Mouse (Mus musculus): ENCODE measurements around the gene Idnk. TPM values are rescaled to one million over a fixed set of nuclear protein-coding genes. Genes with fewer than 3 reads are reported as not detected.

The Idnk gene
- polyA plus RNA-seq, 1 experiment from 2014 or later, result 38.2 TPM

DNA sequence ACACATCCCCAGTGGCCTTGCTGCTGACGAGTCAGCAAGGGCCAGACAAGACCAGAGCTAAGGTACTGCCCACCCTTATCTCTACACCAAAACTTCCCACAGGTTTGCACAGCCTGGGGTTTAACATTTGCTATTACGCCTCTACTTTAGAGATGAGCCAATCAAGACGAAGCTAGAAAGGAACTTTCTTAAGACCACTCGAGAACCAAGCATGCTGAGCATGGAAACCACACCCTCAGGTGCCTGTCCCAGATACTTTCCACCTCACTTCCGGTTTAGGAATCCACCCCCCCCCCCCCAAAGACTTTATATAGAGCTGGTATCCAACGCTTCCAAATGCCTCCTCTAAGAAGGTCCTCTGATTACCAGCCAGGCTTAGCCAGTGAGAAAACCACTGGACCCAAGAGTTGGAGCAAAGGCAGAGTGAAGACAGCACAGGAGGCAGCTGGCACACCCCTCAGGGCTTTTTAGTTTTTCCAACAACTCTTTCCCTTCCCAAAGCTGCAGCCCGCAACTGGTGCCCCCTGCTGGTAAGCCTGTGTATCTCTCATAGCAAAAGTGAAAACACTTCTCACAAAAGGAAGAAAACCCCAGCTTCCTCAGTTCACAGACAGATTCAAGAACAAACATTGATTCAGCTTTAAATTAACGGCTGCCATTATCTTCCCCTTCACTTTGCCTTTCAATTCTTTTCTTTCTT, 40.0 kb upstream of the Idnk start:
- 55% methylated on average over 8 of the region's 8 CpGs for WGBS
- Histone ChIP-seq H3K9me3 (ENCODE audit: control insufficient read depth, low read length) (no peaks in the 10 kb centered on the region), H3K4me2 (ENCODE audit: low read length) (no peak overlapping the region), H3K4me3 (ENCODE audit: control insufficient read depth in 1 of 2, insufficient read depth in 1 of 2, low read depth in 1 of 2, low read length in 2 of 2) (no peak overlapping the region), H3K9ac (ENCODE audit: low read length) (no peak overlapping the region), H3K4me1 (ENCODE audit: control insufficient read depth in 2 of 2, insufficient read depth in 2 of 2, low read length in 2 of 2) (peaks cover 7 to 16% of the 10 kb centered on the region in 2 experiments), H3K27ac (replicated peaks in 1 of 2; ENCODE audit: control insufficient read depth in 1 of 2, insufficient read depth in 1 of 2, low read depth in 2 of 2, low read length in 2 of 2) (no peak overlapping the region), H3K36me3 (ENCODE audit: control insufficient read depth, insufficient read depth, low read length) (no peaks in the 10 kb centered on the region), H3K27me3 (ENCODE audit: control insufficient read depth, insufficient read depth, low read length) (no peaks in the 10 kb centered on the region)
- no peak for ATAC-seq (ENCODE audit: insufficient number of reproducible peaks, insufficient read depth, low FRiP score, low read depth)

GRCm38 (mm10) chr13:58122786-58123297, 34.6 kb upstream of the Idnk start:
- H3K27ac ChIP-seq (replicated peaks in 1 of 2; ENCODE audit: control insufficient read depth in 1 of 2, insufficient read depth in 1 of 2, low read depth in 2 of 2, low read length in 2 of 2), result no peak overlapping the region
- peaks cover 25% of the 10 kb centered on the region for H3K36me3 ChIP-seq (ENCODE audit: control insufficient read depth, insufficient read depth, low read length)
- no peak overlapping the region for H3K4me3 ChIP-seq (ENCODE audit: control insufficient read depth in 1 of 2, insufficient read depth in 1 of 2, low read depth in 1 of 2, low read length in 2 of 2)
- no peak overlapping the region for H3K4me2 ChIP-seq (ENCODE audit: low read length)
- no peak for ATAC-seq (ENCODE audit: insufficient number of reproducible peaks, insufficient read depth, low FRiP score, low read depth)
- H3K9ac ChIP-seq (ENCODE audit: low read length), result no peak overlapping the region
- H3K4me1 ChIP-seq (ENCODE audit: control insufficient read depth in 2 of 2, insufficient read depth in 2 of 2, low read length in 2 of 2), result peaks cover 4 to 27% of the 10 kb centered on the region in 2 experiments
- H3K9me3 ChIP-seq (ENCODE audit: control insufficient read depth, low read length), result no peaks in the 10 kb centered on the region
- 66% methylated on average over 10 of the region's 10 CpGs for WGBS
- no peaks in the 10 kb centered on the region for H3K27me3 ChIP-seq (ENCODE audit: control insufficient read depth, insufficient read depth, low read length)

DNA sequence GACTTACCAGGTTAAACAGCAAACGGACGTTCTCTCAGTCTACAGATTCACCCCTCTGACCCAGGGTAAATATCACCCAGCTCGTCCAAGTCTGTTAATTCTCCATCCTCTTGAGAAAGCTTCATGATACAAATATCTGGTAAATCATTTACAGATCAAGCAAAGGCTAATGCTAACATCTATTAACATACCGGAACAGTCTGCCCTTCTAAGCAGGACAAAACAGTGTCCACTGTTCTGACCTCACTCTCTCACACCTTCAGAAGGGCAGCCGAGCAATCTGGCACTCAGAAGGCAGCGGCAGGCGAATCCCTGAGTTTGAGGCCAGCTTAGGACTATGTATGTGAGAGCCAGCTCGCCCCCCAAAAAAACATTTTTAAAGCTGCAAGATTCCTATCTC, 34.1 kb upstream of the Idnk start:
- ATAC-seq (ENCODE audit: insufficient number of reproducible peaks, insufficient read depth, low FRiP score, low read depth), result no peak
- Histone ChIP-seq H3K4me2 (ENCODE audit: low read length) (no peak overlapping the region), H3K9me3 (ENCODE audit: control insufficient read depth, low read length) (no peaks in the 10 kb centered on the region), H3K27me3 (ENCODE audit: control insufficient read depth, insufficient read depth, low read length) (no peaks in the 10 kb centered on the region), H3K36me3 (ENCODE audit: control insufficient read depth, insufficient read depth, low read length) (peaks cover 25% of the 10 kb centered on the region), H3K4me3 (ENCODE audit: control insufficient read depth in 1 of 2, insufficient read depth in 1 of 2, low read depth in 1 of 2, low read length in 2 of 2) (no peak overlapping the region), H3K27ac (replicated peaks in 1 of 2; ENCODE audit: control insufficient read depth in 1 of 2, insufficient read depth in 1 of 2, low read depth in 2 of 2, low read length in 2 of 2) (no peak overlapping the region), H3K4me1 (ENCODE audit: control insufficient read depth in 2 of 2, insufficient read depth in 2 of 2, low read length in 2 of 2) (peaks cover 4 to 27% of the 10 kb centered on the region in 2 experiments), H3K9ac (ENCODE audit: low read length) (no peak overlapping the region)
- 74% methylated on average over 8 of the region's 8 CpGs for WGBS

DNA sequence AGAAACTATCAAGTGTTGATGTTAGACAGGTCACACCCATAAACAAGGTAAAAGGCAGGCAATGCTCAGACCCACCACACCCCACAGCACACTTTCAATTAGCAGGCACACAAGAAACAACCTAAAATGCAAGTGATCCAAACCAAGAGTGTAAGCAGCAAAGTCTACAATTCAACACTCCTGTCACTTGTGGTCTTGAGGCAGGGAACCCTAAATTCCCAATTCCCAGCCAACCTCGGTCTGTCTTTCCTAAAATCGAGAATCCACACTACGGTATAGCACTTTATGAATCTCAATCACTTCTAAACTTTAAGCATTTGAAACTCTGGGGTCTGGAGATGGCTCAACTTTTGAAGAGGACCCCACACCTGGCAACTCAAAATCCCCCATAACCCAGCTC, 33.2 kb upstream of the Idnk start:
- H3K36me3 ChIP-seq (ENCODE audit: control insufficient read depth, insufficient read depth, low read length), result peaks cover 25% of the 10 kb centered on the region
- 82% methylated on average over 3 of the region's 3 CpGs for WGBS
- no peaks in the 10 kb centered on the region for H3K27me3 ChIP-seq (ENCODE audit: control insufficient read depth, insufficient read depth, low read length)
- no peak overlapping the region; the same call in 1 of the 2 replicates for H3K9ac ChIP-seq (ENCODE audit: low read length)
- ATAC-seq (ENCODE audit: insufficient number of reproducible peaks, insufficient read depth, low FRiP score, low read depth), result no peak
- H3K4me2 ChIP-seq (ENCODE audit: low read length), result no peak overlapping the region
- no peaks in the 10 kb centered on the region for H3K9me3 ChIP-seq (ENCODE audit: control insufficient read depth, low read length)
- H3K4me3 ChIP-seq (ENCODE audit: control insufficient read depth in 1 of 2, insufficient read depth in 1 of 2, low read depth in 1 of 2, low read length in 2 of 2), result no peak overlapping the region
- H3K4me1 ChIP-seq (ENCODE audit: control insufficient read depth in 2 of 2, insufficient read depth in 2 of 2, low read length in 2 of 2), result peaks cover 4 to 27% of the 10 kb centered on the region in 2 experiments
- no peak overlapping the region for H3K27ac ChIP-seq (replicated peaks in 1 of 2; ENCODE audit: control insufficient read depth in 1 of 2, insufficient read depth in 1 of 2, low read depth in 2 of 2, low read length in 2 of 2)

GRCm38 (mm10) chr13:58124989-58125388, 32.5 kb upstream of the Idnk start:
- Histone ChIP-seq H3K27ac (replicated peaks in 1 of 2; ENCODE audit: control insufficient read depth in 1 of 2, insufficient read depth in 1 of 2, low read depth in 2 of 2, low read length in 2 of 2) (no peak overlapping the region), H3K4me2 (ENCODE audit: low read length) (peak overlapping the region; percentile 75; the same call in 1 of the 2 replicates), H3K27me3 (ENCODE audit: control insufficient read depth, insufficient read depth, low read length) (no peaks in the 10 kb centered on the region), H3K36me3 (ENCODE audit: control insufficient read depth, insufficient read depth, low read length) (peaks cover 25% of the 10 kb centered on the region), H3K9ac (ENCODE audit: low read length) (no peak overlapping the region), H3K4me3 (ENCODE audit: control insufficient read depth in 1 of 2, insufficient read depth in 1 of 2, low read depth in 1 of 2, low read length in 2 of 2) (no peak overlapping the region), H3K9me3 (ENCODE audit: control insufficient read depth, low read length) (no peaks in the 10 kb centered on the region), H3K4me1 (ENCODE audit: control insufficient read depth in 2 of 2, insufficient read depth in 2 of 2, low read length in 2 of 2) (peaks cover 8 to 32% of the 10 kb centered on the region in 2 experiments)
- no peak for ATAC-seq (ENCODE audit: insufficient number of reproducible peaks, insufficient read depth, low FRiP score, low read depth)
- WGBS, result 66% methylated on average over 2 of the region's 2 CpGs

- H3K9ac ChIP-seq (ENCODE audit: low read length), result peak overlapping the region; percentile 44
- no peak for ATAC-seq (ENCODE audit: insufficient number of reproducible peaks, insufficient read depth, low FRiP score, low read depth)
- peaks cover 25% of the 10 kb centered on the region for H3K36me3 ChIP-seq (ENCODE audit: control insufficient read depth, insufficient read depth, low read length)
- no peak overlapping the region for H3K27ac ChIP-seq (replicated peaks in 1 of 2; ENCODE audit: control insufficient read depth in 1 of 2, insufficient read depth in 1 of 2, low read depth in 2 of 2, low read length in 2 of 2)
- WGBS, result 32% methylated on average over 7 of the region's 7 CpGs
- H3K9me3 ChIP-seq (ENCODE audit: control insufficient read depth, low read length), result no peaks in the 10 kb centered on the region
- H3K4me3 ChIP-seq (ENCODE audit: control insufficient read depth in 1 of 2, insufficient read depth in 1 of 2, low read depth in 1 of 2, low read length in 2 of 2), result peak overlapping the region; percentile 9 to 96; a peak in 3 of 4 replicates
- H3K27me3 ChIP-seq (ENCODE audit: control insufficient read depth, insufficient read depth, low read length), result no peaks in the 10 kb centered on the region
- peaks cover 8 to 33% of the 10 kb centered on the region in 2 experiments for H3K4me1 ChIP-seq (ENCODE audit: control insufficient read depth in 2 of 2, insufficient read depth in 2 of 2, low read length in 2 of 2)
- peak overlapping the region; percentile 75 for H3K4me2 ChIP-seq (ENCODE audit: low read length)
Measured at GRCm38 (mm10) chr13:58126126-58126525, 31.3 kb upstream of the Idnk start.

GRCm38 (mm10) chr13:58126862-58127765, 30.3 kb upstream of the Idnk start:
- Histone ChIP-seq H3K4me3 (ENCODE audit: control insufficient read depth in 1 of 2, insufficient read depth in 1 of 2, low read depth in 1 of 2, low read length in 2 of 2) (peak overlapping the region; percentile 96 to 99), H3K27me3 (ENCODE audit: control insufficient read depth, insufficient read depth, low read length) (no peaks in the 10 kb centered on the region), H3K27ac (replicated peaks in 1 of 2; ENCODE audit: control insufficient read depth in 1 of 2, insufficient read depth in 1 of 2, low read depth in 2 of 2, low read length in 2 of 2) (peak overlapping the region; percentile 98 to 99), H3K36me3 (ENCODE audit: control insufficient read depth, insufficient read depth, low read length) (peaks cover 25% of the 10 kb centered on the region), H3K4me1 (ENCODE audit: control insufficient read depth in 2 of 2, insufficient read depth in 2 of 2, low read length in 2 of 2) (peaks cover 8 to 33% of the 10 kb centered on the region in 2 experiments), H3K9ac (ENCODE audit: low read length) (peak overlapping the region; percentile 100), H3K9me3 (ENCODE audit: control insufficient read depth, low read length) (no peaks in the 10 kb centered on the region), H3K4me2 (ENCODE audit: low read length) (peak overlapping the region; percentile 75)
- 1% methylated on average over 47 of the region's 92 CpGs for WGBS
- ATAC-seq (ENCODE audit: insufficient number of reproducible peaks, insufficient read depth, low FRiP score, low read depth), result no peak

Data from heart, embryonic 14.5 days (tissue).